Mouse (Mus musculus) adrenal gland, postnatal 10 days (tissue): Measurements from ENCODE around the gene Fuca1. TPM values are rescaled to one million over a fixed set of nuclear protein-coding genes. Genes with fewer than 3 reads are reported as not detected.

Source experiments
- DNase-seq: peaks from one replicate; pipeline ENCODE4 v3.0.0; 2021; ENCODE audit warnings: mixed read lengths
- total RNA-seq, 2 experiments: library from RNA; stranded (reverse); gene quantifications; 2 replicates each; pipeline ENCODE4 v1.2.3; 2021

Gene Fuca1
- total RNA-seq, 2 experiments from 2014 or later, result 96.9 to 109 TPM

DNA sequence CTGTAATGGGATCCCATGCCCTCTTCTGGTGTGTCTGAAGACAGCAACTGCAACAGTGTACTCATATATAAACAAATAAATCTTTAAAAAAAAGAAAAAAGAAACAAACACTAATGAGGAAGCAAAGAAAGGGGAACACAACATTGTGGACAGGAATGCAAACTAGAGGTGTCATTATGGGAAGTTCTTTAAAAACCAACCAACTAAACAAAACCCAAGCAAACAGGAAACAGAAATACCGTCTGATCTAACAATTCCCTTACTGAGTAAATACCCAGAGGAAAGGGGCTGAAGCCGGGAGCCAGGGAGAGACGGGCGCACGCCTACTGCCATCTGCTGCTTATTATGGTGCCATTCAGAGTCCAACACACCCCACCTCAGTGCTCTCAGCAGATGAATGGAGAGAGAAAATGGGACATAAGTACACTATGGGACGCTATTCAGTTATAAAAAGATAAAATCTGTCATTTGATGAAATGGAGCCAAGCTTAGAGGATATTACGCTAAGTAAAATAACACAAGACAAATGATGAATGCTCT is 61.1 kb downstream of the Fuca1 start:
- DNase-seq, result no peak

GRCm38 (mm10) chr4:135984556-135984955 is 64.0 kb downstream of the Fuca1 start:
- no peak for DNase-seq

GRCm38 (mm10) chr4:135985193-135985592 is 64.7 kb downstream of the Fuca1 start:
- no peak for DNase-seq

DNA sequence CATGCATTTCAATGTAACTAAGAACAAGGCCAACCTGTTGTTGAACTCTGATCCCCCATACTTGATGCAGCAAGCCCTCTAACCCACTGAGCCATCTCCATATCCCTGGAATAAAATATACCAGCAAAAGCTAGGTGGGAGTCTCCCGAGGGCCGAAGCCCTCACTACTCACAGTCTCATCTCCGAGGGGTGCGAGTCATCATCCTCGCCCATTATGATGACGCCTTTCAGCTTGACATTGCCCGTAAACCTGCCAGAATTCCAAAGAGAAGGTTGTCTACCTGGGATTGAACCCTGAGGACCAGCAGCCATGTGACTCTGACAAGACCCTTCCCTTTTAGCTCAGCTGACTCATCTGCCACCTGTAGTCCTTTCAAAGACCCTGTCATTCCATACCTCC is 65.2 kb downstream of the Fuca1 start:
- no peak for DNase-seq

DNA sequence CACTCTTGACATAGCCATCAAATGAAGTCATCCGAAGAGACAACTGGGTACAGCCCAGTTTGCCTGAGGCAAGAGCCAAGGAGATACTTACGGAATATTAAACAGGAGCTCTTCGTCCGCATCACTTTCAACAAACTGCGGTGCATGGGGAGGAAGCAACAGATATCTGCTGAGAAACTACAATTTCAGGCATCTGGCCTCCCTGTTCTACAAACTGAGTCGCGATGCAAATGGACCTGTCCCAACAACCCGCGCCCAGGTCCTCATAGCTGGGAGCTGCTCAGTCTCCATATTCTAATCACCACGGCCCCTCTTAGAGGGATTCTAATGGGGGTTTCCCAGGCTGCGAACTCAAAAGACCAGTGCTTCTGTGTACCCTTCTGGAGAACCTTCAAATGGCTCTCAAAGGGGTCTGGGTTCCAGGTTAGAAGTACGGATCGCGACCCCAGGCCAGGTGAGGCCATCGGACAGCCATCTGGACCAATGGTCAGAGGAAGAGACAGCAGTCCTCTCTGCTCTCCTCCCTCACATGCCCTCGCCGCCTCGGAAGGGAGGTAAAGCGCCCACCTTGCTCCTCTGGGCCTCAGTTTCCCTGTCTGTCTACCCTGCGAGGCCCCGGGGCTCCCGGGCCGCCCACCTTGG is 65.9 kb downstream of the Fuca1 start:
- DNase-seq, result no peak

DNA sequence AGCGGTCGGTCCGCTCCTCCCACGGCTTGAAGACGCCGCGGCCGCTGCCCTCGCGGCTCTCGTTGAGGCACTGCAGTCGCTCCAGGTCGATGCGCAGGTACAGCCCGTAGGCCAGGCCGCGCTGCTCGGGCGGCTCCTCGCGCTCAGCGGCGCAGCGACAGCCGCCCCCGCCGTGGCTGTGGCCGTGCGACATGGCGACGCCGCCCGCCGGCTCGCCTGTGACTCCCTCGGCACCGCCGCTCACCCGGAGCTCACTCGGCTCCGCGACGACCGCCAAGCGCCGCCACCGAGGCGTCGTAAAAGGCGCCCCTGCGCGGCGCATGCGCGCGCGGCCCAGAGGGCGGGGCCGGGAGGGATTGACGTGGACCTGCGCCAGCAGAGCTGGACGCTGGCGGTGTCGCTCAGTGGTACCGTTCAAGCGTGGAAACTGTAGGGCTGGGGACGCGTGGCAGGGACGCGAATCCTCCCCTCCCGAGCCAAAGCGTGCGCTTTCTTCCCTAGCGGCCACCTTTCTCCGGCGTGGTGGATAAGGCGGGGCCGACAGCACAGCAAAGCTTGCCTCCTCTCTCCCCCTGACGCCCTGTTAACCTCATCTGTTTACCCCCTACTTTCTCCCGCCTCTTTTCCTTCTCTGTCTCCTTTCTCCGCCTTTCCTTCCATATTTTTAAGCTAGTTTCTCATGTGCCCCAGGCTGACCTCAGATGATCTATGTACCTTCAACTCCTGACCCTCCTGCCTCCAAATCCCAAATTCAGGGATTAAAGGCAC is 66.6 kb downstream of the Fuca1 start, which contains the start of gene Pithd1:
Gene Pithd1 (minus strand): TSS at position 322 of the 768 bp plus-strand sequence.
- peak; percentile 95 for DNase-seq

DNA sequence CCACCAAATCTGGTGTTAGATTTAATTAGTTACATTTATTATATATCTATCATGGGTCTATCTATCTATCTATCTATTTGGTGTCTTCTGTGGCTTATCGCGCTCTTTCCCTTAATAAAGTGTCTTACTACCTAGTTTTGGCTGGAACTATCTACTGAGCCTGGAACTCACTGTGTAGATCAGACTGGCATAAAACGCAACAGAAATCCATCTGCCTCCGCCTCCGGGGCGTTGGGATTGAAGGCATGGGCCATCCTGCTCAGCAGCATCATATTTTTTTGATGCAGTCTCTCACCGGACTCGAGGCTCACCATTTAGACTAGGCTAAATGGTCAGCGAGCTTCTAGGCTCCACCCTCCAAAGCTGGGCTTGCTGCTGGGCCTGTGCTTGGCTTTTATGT is 67.2 kb downstream of the Fuca1 start:
- no peak for DNase-seq

Other genes starting within 250 kb of the Fuca1 start
- gene Ifnlr1, start 234.4 kb upstream of the Fuca1 start, total RNA-seq, result under 1 TPM; 0.45 to 0.61 TPM
- gene Il22ra1, start 192.6 kb upstream of the Fuca1 start, total RNA-seq, result 1 to 10 TPM; 1.5 to 1.7 TPM
- 10 to 100 TPM in 1 of 2 experiments, 1 to 10 TPM in 1; 4.2 to 15.1 TPM for gene Myom3, start 161.0 kb upstream of the Fuca1 start, total RNA-seq
- gene Srsf10, start 65.0 kb upstream of the Fuca1 start, total RNA-seq, result 100 to 1,000 TPM in 1 of 2 experiments, 10 to 100 TPM in 1; 94.0 to 117 TPM
- gene Pnrc2, start 46.9 kb upstream of the Fuca1 start, total RNA-seq, result 100 to 1,000 TPM in 1 of 2 experiments, 10 to 100 TPM in 1; 98.7 to 149 TPM
- 1 to 10 TPM; 2.4 to 3.9 TPM for gene Cnr2, start 25.3 kb upstream of the Fuca1 start, total RNA-seq
- 100 to 1,000 TPM in 1 of 2 experiments, 10 to 100 TPM in 1; 84.4 to 108 TPM for gene Hmgcl, start 25.7 kb downstream of the Fuca1 start, total RNA-seq
- gene Gale, start 43.0 kb downstream of the Fuca1 start, total RNA-seq, result 10 to 100 TPM; 22.0 to 23.1 TPM
- 10 to 100 TPM; 57.1 to 57.9 TPM for gene Lypla2, start 51.9 kb downstream of the Fuca1 start, total RNA-seq
- 10 to 100 TPM; 27.0 to 33.5 TPM for gene Pithd1, start 66.5 kb downstream of the Fuca1 start, total RNA-seq
- gene Eloa, start 101.0 kb downstream of the Fuca1 start, total RNA-seq, result 10 to 100 TPM; 40.5 to 41.8 TPM
- gene Rpl11, start 132.7 kb downstream of the Fuca1 start, total RNA-seq, result 100 to 1,000 TPM; 633 to 663 TPM
- 100 to 1,000 TPM in 1 of 2 experiments, 10 to 100 TPM in 1; 97.2 to 110 TPM for gene Id3, start 222.8 kb downstream of the Fuca1 start, total RNA-seq